Comparison of ENCODE assay signal across 15 mouse cellular contexts in the genomic region with DNA sequence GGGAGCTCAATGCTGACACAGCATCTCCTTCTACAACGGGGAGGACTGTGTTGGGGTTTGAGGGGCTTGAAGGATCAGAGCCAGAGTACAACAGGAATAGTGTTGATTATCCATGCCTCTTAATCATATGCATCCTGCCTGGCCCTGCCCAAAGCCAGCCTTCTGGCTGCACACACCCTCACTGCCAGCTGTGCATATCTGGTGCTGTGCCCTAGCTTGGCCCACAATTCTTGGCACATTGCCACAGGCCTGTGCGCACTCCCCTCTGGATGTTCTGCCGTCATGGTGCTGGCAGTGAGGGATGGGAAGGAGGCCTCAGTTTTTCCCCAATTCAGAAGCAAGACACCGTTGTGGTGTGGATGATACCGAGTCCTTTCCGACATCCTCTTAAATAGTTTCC. TPM values are rescaled to one million over a fixed set of nuclear protein-coding genes. Genes with fewer than 3 reads are reported as not detected.
DNase-seq lines count a peak whose midpoint lies in the region; ATAC-seq and TF ChIP-seq lines count a peak whose summit lies in the region.
"Had no signal": no experiment of that assay in that cellular context is flagged by ENCODE, and none has a peak within 500 bp of the region (broad histone marks: within the 10 kb centered on the region; RNA-seq: fewer than 3 reads in every experiment).

No protein-coding gene starts in this region.

- H3K27me3 ChIP-seq in heart, postnatal 0 days (ENCODE audit: control insufficient read depth, insufficient read depth, low read length), result no peaks in the 10 kb centered on the region
- H3K27me3 ChIP-seq in lung, embryonic 16.5 days (ENCODE audit: control insufficient read depth, insufficient read depth, low read depth, low read length), result no peaks in the 10 kb centered on the region
- H3K27me3 ChIP-seq in hindbrain, postnatal 0 days (ENCODE audit: insufficient read depth, low read length), result no peaks in the 10 kb centered on the region

- TF ChIP-seq EP300 in heart, postnatal 0 days (IDR thresholded peaks at IDR 0.05; ENCODE audit: low read depth), result no peak

- peak; percentile 21 for DNase-seq in heart, postnatal 0 days (ENCODE audit: low spot score)
- DNase-seq in heart, postnatal 25 days (ENCODE audit: low spot score), result no peak
- no peak for DNase-seq in lung, adult 2 months
- peak; percentile 71 for DNase-seq in brain, embryonic 14.5 days (ENCODE audit: low read depth)
- DNase-seq in hindbrain, postnatal 0 days (ENCODE audit: low spot score), result peak; percentile 72
- no peak for DNase-seq in yolk sac, embryonic 10.5 days (ENCODE audit: low spot score)
- DNase-seq: embryo, embryonic 11 days; thymus, postnatal 25 days had no signal

- intact Hi-C loops in heart, postnatal 25 days (cut with DNase I), result no loop called here

- H3K4me2 ChIP-seq in heart, postnatal 0 days (ENCODE audit: low read depth, low read length), result no peak overlapping the region
- H3K4me2 ChIP-seq in lung, embryonic 16.5 days (ENCODE audit: low read depth, low read length), result no peak overlapping the region
- no peak overlapping the region for H3K4me2 ChIP-seq in hindbrain, postnatal 0 days (ENCODE audit: low read depth, low read length)

- H3K36me3 ChIP-seq in heart, postnatal 0 days (replicated peaks; ENCODE audit: control insufficient read depth, insufficient read depth, low read length), result no peaks in the 10 kb centered on the region
- H3K36me3 ChIP-seq in lung, embryonic 16.5 days (ENCODE audit: control insufficient read depth, insufficient read depth, low read length), result no peaks in the 10 kb centered on the region
- H3K36me3 ChIP-seq in hindbrain, postnatal 0 days (ENCODE audit: insufficient read depth, low read length), result no peaks in the 10 kb centered on the region

- ATAC-seq in heart, postnatal 0 days (ENCODE audit: insufficient read depth, low read depth), result peak; percentile 41; the same call in 1 of the 2 replicates
- ATAC-seq in lung, embryonic 16.5 days (ENCODE audit: low read depth), result 0 out of 2 replicates have a peak, but pooled peaks have one; percentile 41
- ATAC-seq in hindbrain, postnatal 0 days, result peak; percentile 71
- no peak for ATAC-seq in erythroid progenitor cell, adult 5-6 weeks (replicated peaks; ENCODE audit: low FRiP score, poor library complexity, severe bottlenecking)
- ATAC-seq: intestine, postnatal 0 days had no signal

- no peak overlapping the region for H3K27ac ChIP-seq in heart, postnatal 0 days (ENCODE audit: low read depth)
- H3K27ac ChIP-seq in lung, embryonic 16.5 days (ENCODE audit: low read length), result no peak overlapping the region
- H3K27ac ChIP-seq in hindbrain, postnatal 0 days, result no peak overlapping the region

- no peak for TF ChIP-seq CTCF in heart, postnatal 0 days (IDR thresholded peaks at IDR 0.05; ENCODE audit: low read depth)
- TF ChIP-seq CTCF in lung, adult 2 months (IDR thresholded peaks at IDR 0.05; ENCODE audit: insufficient read depth, low read length), result no peak
- no peak for TF ChIP-seq CTCF in brain, embryonic 14.5 days (IDR thresholded peaks at IDR 0.05; ENCODE audit: borderline replicate concordance, extremely low read depth, insufficient read depth, insufficient read length)
- TF ChIP-seq CTCF in hindbrain, postnatal 0 days (IDR thresholded peaks at IDR 0.05; ENCODE audit: low read depth), result no peak

- TF ChIP-seq POLR2A in lung, adult 2 months (IDR thresholded peaks at IDR 0.05; ENCODE audit: borderline replicate concordance, extremely low read depth, low read depth, low read length), result no peak
- no peak for TF ChIP-seq POLR2A in brain, embryonic 14.5 days (IDR thresholded peaks at IDR 0.05; ENCODE audit: borderline replicate concordance, extremely low read depth, insufficient read depth, insufficient read length, poor library complexity, severe bottlenecking)

- H3K4me1 ChIP-seq in heart, postnatal 0 days (ENCODE audit: control insufficient read depth, insufficient read depth), result no peaks in the 10 kb centered on the region
- no peaks in the 10 kb centered on the region for H3K4me1 ChIP-seq in lung, embryonic 16.5 days (replicated peaks; ENCODE audit: control insufficient read depth, insufficient read depth, low read length)
- H3K4me1 ChIP-seq in lung, adult 2 months (ENCODE audit: control insufficient read depth, insufficient read depth, low read length), result no peaks in the 10 kb centered on the region
- H3K4me1 ChIP-seq in hindbrain, postnatal 0 days (ENCODE audit: insufficient read depth, low read length), result 0 out of 2 replicates have a peak, but pooled peaks cover 6% of the 10 kb centered on the region

- H3K9ac ChIP-seq in heart, postnatal 0 days (replicated peaks; ENCODE audit: low read depth, low read length), result no peak overlapping the region
- H3K9ac ChIP-seq in lung, embryonic 16.5 days (ENCODE audit: low read length), result no peak overlapping the region
- no peak overlapping the region for H3K9ac ChIP-seq in hindbrain, postnatal 0 days (replicated peaks; ENCODE audit: low read length)

- WGBS in heart, postnatal 0 days, result 57% methylated on average over 6 of the region's 6 CpGs
- 60% methylated on average over 6 of the region's 6 CpGs for WGBS in lung, embryonic 16.5 days
- 63% methylated on average over 6 of the region's 6 CpGs for WGBS in lung, adult 2 months
- WGBS in hindbrain, postnatal 0 days, result 39% methylated on average over 6 of the region's 6 CpGs

- no peaks in the 10 kb centered on the region for H3K9me3 ChIP-seq in heart, postnatal 0 days (replicated peaks; ENCODE audit: control insufficient read depth, low read length)
- no peaks in the 10 kb centered on the region for H3K9me3 ChIP-seq in lung, embryonic 16.5 days (ENCODE audit: control insufficient read depth, low read length)
- no peaks in the 10 kb centered on the region for H3K9me3 ChIP-seq in hindbrain, postnatal 0 days (ENCODE audit: low read length)

- H3K4me3 ChIP-seq in heart, postnatal 0 days (ENCODE audit: low read depth, low read length), result no peak overlapping the region
- H3K4me3 ChIP-seq in lung, embryonic 16.5 days (ENCODE audit: low read length), result no peak overlapping the region
- no peak overlapping the region for H3K4me3 ChIP-seq in lung, adult 2 months (replicated peaks; ENCODE audit: extremely low read depth, low read depth, low read length)
- no peak overlapping the region for H3K4me3 ChIP-seq in hindbrain, postnatal 0 days (ENCODE audit: low read length)

RNA-seq across cellular contexts. Expression of a gene that starts 44.9 kb away (rescaled TPM):
- not detected in 2 replicates for total RNA-seq in heart, postnatal 0 days (2014; rRNA removed; ENCODE audit: low replicate concordance)
- 0.05 TPM in 1 of 2 replicates, not detected in the other for polyA plus RNA-seq in heart, postnatal 0 days (2015; fragmentation: Nextera tagmentation; extraction: Ambion mirVana)
- total RNA-seq in heart, postnatal 25 days (2021), result not detected
- polyA plus RNA-seq in lung, embryonic 16.5 days (2015; fragmentation: Nextera tagmentation; extraction: Ambion mirVana), result not detected in 2 replicates
- polyA plus RNA-seq in lung, adult 2 months (2012; rRNA removed), result 0.19 and 0.33 TPM in 2 replicates
- 0.05 and 0.16 TPM in 2 replicates for polyA plus RNA-seq in brain, embryonic 14.5 days (2012; rRNA removed)
- total RNA-seq in hindbrain, postnatal 0 days (2014; rRNA removed), result not detected in 2 replicates
- 0.04 TPM in 1 of 2 replicates, not detected in the other for polyA plus RNA-seq in hindbrain, postnatal 0 days (2015; fragmentation: Nextera tagmentation; extraction: Ambion mirVana)
- total RNA-seq in erythroid progenitor cell, adult 5-6 weeks (2015; ENCODE audit: low replicate concordance), result not detected in 2 replicates
- total RNA-seq in erythroid progenitor cell, adult 5-6 weeks (2017; ENCODE audit: low replicate concordance), result 0.51 TPM in 1 of 2 replicates, not detected in the other

RNA-seq across cellular contexts. Expression of a gene that starts 46.3 kb away (rescaled TPM):
- total RNA-seq in heart, postnatal 0 days (2014; rRNA removed; ENCODE audit: low replicate concordance), result not detected in 2 replicates
- polyA plus RNA-seq in heart, postnatal 0 days (2015; fragmentation: Nextera tagmentation; extraction: Ambion mirVana), result not detected in 2 replicates
- total RNA-seq in heart, postnatal 25 days (2021), result not detected
- polyA plus RNA-seq in lung, embryonic 16.5 days (2015; fragmentation: Nextera tagmentation; extraction: Ambion mirVana), result not detected in 2 replicates
- not detected in 2 replicates for polyA plus RNA-seq in lung, adult 2 months (2012; rRNA removed)
- polyA plus RNA-seq in brain, embryonic 14.5 days (2012; rRNA removed), result not detected in 2 replicates
- total RNA-seq in hindbrain, postnatal 0 days (2014; rRNA removed), result not detected in 2 replicates
- polyA plus RNA-seq in hindbrain, postnatal 0 days (2015; fragmentation: Nextera tagmentation; extraction: Ambion mirVana), result not detected in 2 replicates
- total RNA-seq in erythroid progenitor cell, adult 5-6 weeks (2015; ENCODE audit: low replicate concordance), result not detected in 2 replicates
- total RNA-seq in erythroid progenitor cell, adult 5-6 weeks (2017; ENCODE audit: low replicate concordance), result not detected in 2 replicates
- total RNA-seq: gastrocnemius, adult 8-10 months; left cerebral cortex, adult 8-10 months; megakaryocyte, adult 5-6 weeks had no signal
- polyA plus RNA-seq: intestine, postnatal 0 days had no signal

RNA-seq across cellular contexts. Expression of a gene that starts 50.3 kb away (rescaled TPM):
- not detected in 2 replicates for total RNA-seq in heart, postnatal 0 days (2014; rRNA removed; ENCODE audit: low replicate concordance)
- polyA plus RNA-seq in heart, postnatal 0 days (2015; fragmentation: Nextera tagmentation; extraction: Ambion mirVana), result not detected in 2 replicates
- total RNA-seq in heart, postnatal 25 days (2021), result not detected
- polyA plus RNA-seq in lung, embryonic 16.5 days (2015; fragmentation: Nextera tagmentation; extraction: Ambion mirVana), result not detected in 2 replicates
- not detected in 2 replicates for polyA plus RNA-seq in lung, adult 2 months (2012; rRNA removed)
- polyA plus RNA-seq in brain, embryonic 14.5 days (2012; rRNA removed), result not detected in 2 replicates
- total RNA-seq in hindbrain, postnatal 0 days (2014; rRNA removed), result 0.25 and 0.26 TPM in 2 replicates
- 0.29 and 0.49 TPM in 2 replicates for polyA plus RNA-seq in hindbrain, postnatal 0 days (2015; fragmentation: Nextera tagmentation; extraction: Ambion mirVana)
- total RNA-seq in erythroid progenitor cell, adult 5-6 weeks (2015; ENCODE audit: low replicate concordance), result not detected in 2 replicates
- not detected in 2 replicates for total RNA-seq in erythroid progenitor cell, adult 5-6 weeks (2017; ENCODE audit: low replicate concordance)
- total RNA-seq: CH12.LX; gastrocnemius, adult 8-10 months; left cerebral cortex, adult 8-10 months; megakaryocyte, adult 5-6 weeks had no signal
- polyA plus RNA-seq: intestine, postnatal 0 days had no signal

Comparison
In these comparisons a context has a peak if more than half of its experiments do, and no peak if none do; other contexts are left out.
1. DNase-seq: peak in heart, postnatal 0 days (single experiment), brain, embryonic 14.5 days (single experiment) and hindbrain, postnatal 0 days (single experiment); none in heart, postnatal 25 days (single experiment), lung, adult 2 months (single experiment) and yolk sac, embryonic 10.5 days (single experiment).